Mouse (Mus musculus) heart, adult 2 months (tissue): Measurements from ENCODE around the gene Frmd8.

ENCODE experiments used
- CTCF ChIP-seq: fragments of 200-600 bp; IDR thresholded peaks from 2 replicates; pipeline ENCODE4 v1.8.1; 2022; ENCODE audit warnings: antibody characterized with exemption, mild to moderate bottlenecking, moderate library complexity
- POLR2A ChIP-seq: fragments of 200-500 bp; IDR thresholded peaks from 2 replicates; pipeline ENCODE4 v1.6.1; 2011; ENCODE audit warnings: mild to moderate bottlenecking, low read depth, low read length, control low read depth; ENCODE audit not compliant: insufficient read depth

GRCm38 (mm10) chr19:5827456-5828154 is 47.5 kb downstream of the Frmd8 start:
- TF ChIP-seq POLR2A (0 out of 2 replicates have a peak, but pooled peaks have one; percentile 42), CTCF (no peak)
